22 mouse cellular contexts compared by ENCODE assay signal in genomic region chr10:108798826-108799225, GRCm38 (mm10).
DNase-seq lines count a peak whose midpoint lies in the region; ATAC-seq and TF ChIP-seq lines count a peak whose summit lies in the region.
"Had no signal": no experiment of that assay in that cellular context is flagged by ENCODE, and none has a peak within 500 bp of the region (broad histone marks: within the 10 kb centered on the region; RNA-seq: fewer than 3 reads in every experiment).

No protein-coding gene starts in this region.

- no peak overlapping the region for H3K9ac ChIP-seq in hindbrain, postnatal 0 days (replicated peaks; ENCODE audit: low read length)
- H3K9ac ChIP-seq in hindbrain, embryonic 16.5 days (ENCODE audit: low read depth, low read length) = no peak overlapping the region
- H3K9ac ChIP-seq: embryonic facial prominence, embryonic 12.5 days; hindbrain, embryonic 15.5 days had no signal

- H3K4me3 ChIP-seq in hindbrain, postnatal 0 days (ENCODE audit: low read length) = no peak overlapping the region
- no peak overlapping the region for H3K4me3 ChIP-seq in hindbrain, embryonic 16.5 days (ENCODE audit: low read length)
- H3K4me3 ChIP-seq: embryonic facial prominence, embryonic 12.5 days; hindbrain, embryonic 15.5 days had no signal

- H3K36me3 ChIP-seq in hindbrain, postnatal 0 days (ENCODE audit: insufficient read depth, low read length) = no peaks in the 10 kb centered on the region
- H3K36me3 ChIP-seq in hindbrain, embryonic 16.5 days (ENCODE audit: control insufficient read depth, insufficient read depth, low read length) = no peaks in the 10 kb centered on the region
- H3K36me3 ChIP-seq: embryonic facial prominence, embryonic 12.5 days; hindbrain, embryonic 15.5 days had no signal

- WGBS in hindbrain, postnatal 0 days = 51% methylated on average over 4 of the region's 4 CpGs
- WGBS in hindbrain, embryonic 16.5 days = 66% methylated on average over 4 of the region's 4 CpGs

- no peaks in the 10 kb centered on the region for H3K27me3 ChIP-seq in hindbrain, postnatal 0 days (ENCODE audit: insufficient read depth, low read length)
- H3K27me3 ChIP-seq in hindbrain, embryonic 16.5 days (replicated peaks; ENCODE audit: control insufficient read depth, insufficient read depth, low read length) = no peaks in the 10 kb centered on the region
- H3K27me3 ChIP-seq: embryonic facial prominence, embryonic 12.5 days; hindbrain, embryonic 15.5 days had no signal

- no peak overlapping the region for H3K4me2 ChIP-seq in hindbrain, postnatal 0 days (ENCODE audit: low read depth, low read length)
- no peak overlapping the region for H3K4me2 ChIP-seq in hindbrain, embryonic 16.5 days (ENCODE audit: low read length)
- H3K4me2 ChIP-seq: embryonic facial prominence, embryonic 12.5 days; hindbrain, embryonic 15.5 days; liver, embryonic 11.5 days had no signal

- no peaks in the 10 kb centered on the region for H3K4me1 ChIP-seq in hindbrain, postnatal 0 days (ENCODE audit: insufficient read depth, low read length)
- H3K4me1 ChIP-seq in hindbrain, embryonic 16.5 days (ENCODE audit: control insufficient read depth, insufficient read depth, low read depth, low read length) = no peaks in the 10 kb centered on the region
- H3K4me1 ChIP-seq: embryonic facial prominence, embryonic 12.5 days; hindbrain, embryonic 15.5 days had no signal

- no peak overlapping the region for H3K27ac ChIP-seq in hindbrain, postnatal 0 days
- no peak overlapping the region for H3K27ac ChIP-seq in hindbrain, embryonic 16.5 days (ENCODE audit: low read depth, low read length)
- H3K27ac ChIP-seq: embryonic facial prominence, embryonic 12.5 days; hindbrain, embryonic 15.5 days had no signal

- no peaks in the 10 kb centered on the region for H3K9me3 ChIP-seq in hindbrain, postnatal 0 days (ENCODE audit: low read length)
- no peaks in the 10 kb centered on the region for H3K9me3 ChIP-seq in hindbrain, embryonic 16.5 days (ENCODE audit: control insufficient read depth, low read length)
- H3K9me3 ChIP-seq: embryonic facial prominence, embryonic 12.5 days; hindbrain, embryonic 15.5 days had no signal

- no peak for ATAC-seq in hindbrain, postnatal 0 days
- no peak for ATAC-seq in hindbrain, embryonic 16.5 days
- ATAC-seq: intestine, postnatal 0 days; Patski had no signal

- peak; percentile 65 for DNase-seq in hindbrain, postnatal 0 days (ENCODE audit: low spot score)
- peak; percentile 34 for DNase-seq in Muller cell, postnatal 12 days (ENCODE audit: inconsistent ontology term)
- peak; percentile 62 for DNase-seq in cerebellum, adult 11-12 months
- peak; percentile 71 to 74 for DNase-seq in cerebellum, postnatal 14 days
- DNase-seq in spleen, adult 18-20 months = no peak
- no peak for DNase-seq in thymus, postnatal 4 days
- DNase-seq: adrenal gland, adult 8-10 months; gastrocnemius, postnatal 10 days; heart, adult 18-20 months; heart, postnatal 36 days; layer of hippocampus, postnatal 36 days; lung, adult 18-20 months; lung, postnatal 14 days; midbrain, embryonic 14.5 days; right cerebral cortex, postnatal 14 days; thymus, postnatal 14 days had no signal

- TF ChIP-seq CTCF in hindbrain, postnatal 0 days (IDR thresholded peaks at IDR 0.05; ENCODE audit: low read depth) = no peak

Comparison
In these comparisons a context has a peak if more than half of its experiments do, and no peak if none do; other contexts are left out.
1. DNase-seq: peak in hindbrain, postnatal 0 days (single experiment), Muller cell, postnatal 12 days (single experiment), cerebellum, adult 11-12 months (single experiment) and cerebellum, postnatal 14 days (2 of 2); none in spleen, adult 18-20 months (0 of 2) and thymus, postnatal 4 days (single experiment).